Mouse (Mus musculus) megakaryocyte, embryonic 14.5 days (primary cell): ENCODE measurements around the gene BC004004.

Experiments
- FLI1 ChIP-seq: IDR thresholded peaks from 2 replicates; pipeline ENCODE4 v1.6.1; 2012; ENCODE audit warnings: low read length, inconsistent platforms, mixed read lengths
- GATA1 ChIP-seq: IDR thresholded peaks from 3 replicates; pipeline ENCODE4 v1.6.1; 2012; ENCODE audit warnings: mixed read lengths, low read length, inconsistent platforms, borderline replicate concordance

GRCm38 (mm10) chr17:29270148-29270698 is 1.6 kb downstream of the BC004004 start:
- no peak for TF ChIP-seq GATA1
- TF ChIP-seq FLI1 = no peak
